Mouse (Mus musculus): Measurements from ENCODE around the gene Zfp768. TPM values are rescaled to one million over a fixed set of nuclear protein-coding genes. Genes with fewer than 3 reads are reported as not detected.

The Zfp768 gene
- total RNA-seq, 1 experiment from 2014 or later = 11.1 TPM

- no peak for ATAC-seq (replicated peaks in 1 of 2; ENCODE audit: insufficient read depth in 1 of 2, low FRiP score in 2 of 2, low TSS enrichment in 1 of 2, low read depth in 1 of 2, poor library complexity in 2 of 2, severe bottlenecking in 2 of 2)
These were observed 19.8 kb downstream of the Zfp768 start for GRCm38 (mm10) chr7:127325550-127325949.

- no peak for ATAC-seq (replicated peaks in 1 of 2; ENCODE audit: insufficient read depth in 1 of 2, low FRiP score in 2 of 2, low TSS enrichment in 1 of 2, low read depth in 1 of 2, poor library complexity in 2 of 2, severe bottlenecking in 2 of 2)
These were observed 20.4 kb downstream of the Zfp768 start for GRCm38 (mm10) chr7:127324944-127325343.

- peak in 1 of 2 experiments; percentile 59; a peak in 1 of 4 replicates for ATAC-seq (replicated peaks in 1 of 2; ENCODE audit: insufficient read depth in 1 of 2, low FRiP score in 2 of 2, low TSS enrichment in 1 of 2, low read depth in 1 of 2, poor library complexity in 2 of 2, severe bottlenecking in 2 of 2)
These were observed 23.3 kb downstream of the Zfp768 start for GRCm38 (mm10) chr7:127322085-127322484.

- ATAC-seq (replicated peaks in 1 of 2; ENCODE audit: insufficient read depth in 1 of 2, low FRiP score in 2 of 2, low TSS enrichment in 1 of 2, low read depth in 1 of 2, poor library complexity in 2 of 2, severe bottlenecking in 2 of 2) = no peak
These were observed 24.3 kb downstream of the Zfp768 start for GRCm38 (mm10) chr7:127321106-127321505.

GRCm38 (mm10) chr7:127313912-127314311 lies 31.5 kb downstream of the Zfp768 start:
- ATAC-seq (replicated peaks in 1 of 2; ENCODE audit: insufficient read depth in 1 of 2, low FRiP score in 2 of 2, low TSS enrichment in 1 of 2, low read depth in 1 of 2, poor library complexity in 2 of 2, severe bottlenecking in 2 of 2) = peak; percentile 17 to 32; a peak in 1 of 4 replicates

GRCm38 (mm10) chr7:127309951-127310350 lies 35.4 kb downstream of the Zfp768 start:
- ATAC-seq (replicated peaks in 1 of 2; ENCODE audit: insufficient read depth in 1 of 2, low FRiP score in 2 of 2, low TSS enrichment in 1 of 2, low read depth in 1 of 2, poor library complexity in 2 of 2, severe bottlenecking in 2 of 2) = no peak

GRCm38 (mm10) chr7:127308887-127309286 lies 36.5 kb downstream of the Zfp768 start:
- peak in 1 of 2 experiments; percentile 49; a peak in 1 of 4 replicates for ATAC-seq (replicated peaks in 1 of 2; ENCODE audit: insufficient read depth in 1 of 2, low FRiP score in 2 of 2, low TSS enrichment in 1 of 2, low read depth in 1 of 2, poor library complexity in 2 of 2, severe bottlenecking in 2 of 2)

GRCm38 (mm10) chr7:127308431-127308830 lies 37.0 kb downstream of the Zfp768 start:
- ATAC-seq (replicated peaks in 1 of 2; ENCODE audit: insufficient read depth in 1 of 2, low FRiP score in 2 of 2, low TSS enrichment in 1 of 2, low read depth in 1 of 2, poor library complexity in 2 of 2, severe bottlenecking in 2 of 2) = no peak

- ATAC-seq (replicated peaks in 1 of 2; ENCODE audit: insufficient read depth in 1 of 2, low FRiP score in 2 of 2, low TSS enrichment in 1 of 2, low read depth in 1 of 2, poor library complexity in 2 of 2, severe bottlenecking in 2 of 2) = no peak
These were observed 47.7 kb downstream of the Zfp768 start for GRCm38 (mm10) chr7:127297586-127298193.

GRCm38 (mm10) chr7:127296786-127297555 lies 48.4 kb downstream of the Zfp768 start:
- ATAC-seq (replicated peaks in 1 of 2; ENCODE audit: insufficient read depth in 1 of 2, low FRiP score in 2 of 2, low TSS enrichment in 1 of 2, low read depth in 1 of 2, poor library complexity in 2 of 2, severe bottlenecking in 2 of 2) = peak in 1 of 2 experiments; percentile 23; a peak in 1 of 4 replicates

- ATAC-seq (replicated peaks in 1 of 2; ENCODE audit: insufficient read depth in 1 of 2, low FRiP score in 2 of 2, low TSS enrichment in 1 of 2, low read depth in 1 of 2, poor library complexity in 2 of 2, severe bottlenecking in 2 of 2) = peak; percentile 95 to 97
These were observed 49.3 kb downstream of the Zfp768 start, which contains the start of gene Itgal for GRCm38 (mm10) chr7:127296098-127296497. Gene Itgal, plus strand, starts transcription at chr7:127296260.

Other genes with a start within 250 kb of the Zfp768 start
- gene Qprt, start 223.4 kb downstream of the Zfp768 start, total RNA-seq (2017) = 2.3 and 2.7 TPM in 2 replicates
- 311 and 346 TPM in 2 replicates for gene Spn, start 207.8 kb downstream of the Zfp768 start, total RNA-seq (2017)
- 32.0 and 63.9 TPM in 2 replicates for gene Cd2bp2, start 149.5 kb downstream of the Zfp768 start, total RNA-seq (2017)
- gene Tbc1d10b, start 137.1 kb downstream of the Zfp768 start, total RNA-seq (2017) = 33.2 and 36.4 TPM in 2 replicates
- 8.3 and 23.4 TPM in 2 replicates for gene Mylpf, start 136.7 kb downstream of the Zfp768 start, total RNA-seq (2017)
- gene Zfp553, start 112.5 kb downstream of the Zfp768 start, total RNA-seq (2017) = 19.8 and 29.2 TPM in 2 replicates
- 145 and 165 TPM in 2 replicates for gene Sept1, start 112.5 kb downstream of the Zfp768 start, total RNA-seq (2017)
- gene Zfp771, start 101.3 kb downstream of the Zfp768 start, total RNA-seq (2017) = 3.9 and 10.2 TPM in 2 replicates
- gene Dctpp1, start 84.9 kb downstream of the Zfp768 start, total RNA-seq (2017) = 59.0 and 60.5 TPM in 2 replicates
- gene Sephs2, start 71.5 kb downstream of the Zfp768 start, total RNA-seq (2017) = 76.8 and 79.8 TPM in 2 replicates
- 13.7 and 23.1 TPM in 2 replicates for gene Itgal, start 49.3 kb downstream of the Zfp768 start, total RNA-seq (2017)
- gene Zfp747, start 30.5 kb upstream of the Zfp768 start, total RNA-seq (2017) = 6.8 TPM in 2 replicates
- gene 9130019O22Rik, start 41.6 kb upstream of the Zfp768 start, total RNA-seq (2017) = 7.4 and 7.8 TPM in 2 replicates
- 7.4 and 8.1 TPM in 2 replicates for gene E430018J23Rik, start 48.0 kb upstream of the Zfp768 start, total RNA-seq (2017)
- gene Zfp764, start 61.2 kb upstream of the Zfp768 start, total RNA-seq (2017) = 13.1 and 13.9 TPM in 2 replicates
- gene Zfp688, start 76.5 kb upstream of the Zfp768 start, total RNA-seq (2017) = 3.7 and 11.5 TPM in 2 replicates
- 3.1 and 4.3 TPM in 2 replicates for gene Zfp689, start 103.6 kb upstream of the Zfp768 start, total RNA-seq (2017)
- gene Prr14, start 114.0 kb upstream of the Zfp768 start, total RNA-seq (2017) = 23.6 and 29.6 TPM in 2 replicates
- 15.2 and 27.3 TPM in 2 replicates for gene Fbrs, start 133.6 kb upstream of the Zfp768 start, total RNA-seq (2017)
- 24.2 and 38.4 TPM in 2 replicates for gene Srcap, start 166.4 kb upstream of the Zfp768 start, total RNA-seq (2017)
- gene Gm42715, start 174.0 kb upstream of the Zfp768 start, total RNA-seq (2017) = 8.9 and 9.1 TPM in 2 replicates
- 0.65 and 9.4 TPM in 2 replicates for gene Tmem265, start 215.8 kb upstream of the Zfp768 start, total RNA-seq (2017)
- 35.7 and 51.0 TPM in 2 replicates for gene Phkg2, start 227.8 kb upstream of the Zfp768 start, total RNA-seq (2017)
- 3.6 and 8.4 TPM in 2 replicates for gene Ccdc189, start 243.0 kb upstream of the Zfp768 start, total RNA-seq (2017)
- 52.4 and 54.8 TPM in 2 replicates for gene Rnf40, start 243.2 kb upstream of the Zfp768 start, total RNA-seq (2017)